Mouse (Mus musculus): ENCODE results near the gene Gdf10. TPM values are rescaled to one million over a fixed set of nuclear protein-coding genes. Genes with fewer than 3 reads are reported as not detected.

Gdf10 gene
- polyA plus RNA-seq, 1 experiment from 2014 or later, result 2.4 TPM

DNA sequence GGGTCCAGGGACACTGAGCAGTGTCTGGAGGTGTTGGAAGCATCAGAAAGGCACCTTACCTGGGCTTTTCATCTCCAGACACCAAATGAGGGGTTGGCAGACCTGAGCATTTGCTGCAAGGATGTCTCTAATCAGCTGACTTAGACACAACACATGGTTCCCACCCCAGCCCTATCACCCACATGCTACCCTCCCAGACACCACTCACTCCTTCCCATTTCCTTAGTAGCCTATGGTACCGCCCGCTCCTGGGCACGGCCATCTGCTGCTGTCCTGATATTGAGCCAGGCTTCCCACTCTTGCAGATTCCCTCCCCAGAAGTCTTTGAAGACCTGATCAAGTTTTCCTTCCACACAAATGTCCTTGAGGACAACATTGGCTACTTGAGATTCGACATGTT lies 34.8 kb downstream of the Gdf10 start:
- Histone ChIP-seq H3K4me3 (ENCODE audit: low read depth, low read length) (no peak overlapping the region), H3K9me3 (ENCODE audit: low read depth, low read length) (no peaks in the 10 kb centered on the region), H3K36me3 (ENCODE audit: insufficient read depth) (no peaks in the 10 kb centered on the region), H3K4me1 (ENCODE audit: insufficient read depth) (no peaks in the 10 kb centered on the region), H3K27me3 (ENCODE audit: insufficient read depth, low read length) (no peaks in the 10 kb centered on the region), H3K9ac (no peak overlapping the region), H3K27ac (ENCODE audit: low read depth) (no peak overlapping the region), H3K4me2 (no peak overlapping the region)
- WGBS, result 79% methylated on average over 4 of the region's 4 CpGs
- DNase-seq, result no peak
- no peak for TF ChIP-seq CTCF (IDR thresholded peaks at IDR 0.05; ENCODE audit: low read depth)
- no peak for ATAC-seq (ENCODE audit: insufficient read depth)

GRCm38 (mm10) chr14:33958841-33959240 lies 35.5 kb downstream of the Gdf10 start:
- no peaks in the 10 kb centered on the region for H3K27me3 ChIP-seq (ENCODE audit: insufficient read depth, low read length)
- no peaks in the 10 kb centered on the region for H3K4me1 ChIP-seq (ENCODE audit: insufficient read depth)
- H3K4me2 ChIP-seq, result no peak overlapping the region
- DNase-seq, result no peak
- H3K36me3 ChIP-seq (ENCODE audit: insufficient read depth), result no peaks in the 10 kb centered on the region
- ATAC-seq (ENCODE audit: insufficient read depth), result no peak
- TF ChIP-seq CTCF (IDR thresholded peaks at IDR 0.05; ENCODE audit: low read depth), result no peak
- no peaks in the 10 kb centered on the region for H3K9me3 ChIP-seq (ENCODE audit: low read depth, low read length)
- no peak overlapping the region for H3K27ac ChIP-seq (ENCODE audit: low read depth)
- H3K9ac ChIP-seq, result no peak overlapping the region
- WGBS, result 22% methylated on average over 3 of the region's 3 CpGs
- no peak overlapping the region for H3K4me3 ChIP-seq (ENCODE audit: low read depth, low read length)

DNA sequence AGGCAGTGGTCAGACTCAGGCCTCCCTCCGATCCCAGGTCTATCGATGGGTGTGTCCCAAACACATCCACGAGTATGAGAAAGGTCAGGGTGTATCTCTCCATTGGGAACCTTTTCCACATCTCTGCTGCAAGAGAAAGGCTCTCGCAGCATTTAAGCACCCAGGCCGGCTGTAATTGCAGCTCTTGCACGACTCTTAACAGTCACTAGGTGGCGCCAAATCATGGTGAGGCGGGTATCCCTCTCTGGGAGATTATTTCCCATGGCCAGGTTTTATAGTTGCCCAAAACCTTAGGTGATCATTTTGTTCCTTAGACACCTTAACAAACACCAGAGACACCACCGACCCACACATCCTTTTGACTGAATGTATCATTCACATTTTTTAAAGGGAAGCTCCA lies 36.0 kb downstream of the Gdf10 start:
- Histone ChIP-seq H3K9me3 (ENCODE audit: low read depth, low read length) (no peaks in the 10 kb centered on the region), H3K27me3 (ENCODE audit: insufficient read depth, low read length) (no peaks in the 10 kb centered on the region), H3K27ac (ENCODE audit: low read depth) (no peak overlapping the region), H3K36me3 (ENCODE audit: insufficient read depth) (no peaks in the 10 kb centered on the region), H3K4me2 (no peak overlapping the region), H3K4me1 (ENCODE audit: insufficient read depth) (no peaks in the 10 kb centered on the region), H3K9ac (no peak overlapping the region), H3K4me3 (ENCODE audit: low read depth, low read length) (no peak overlapping the region)
- WGBS, result 10% methylated on average over 9 of the region's 9 CpGs
- peak; percentile 82 for TF ChIP-seq CTCF (IDR thresholded peaks at IDR 0.05; ENCODE audit: low read depth)
- peak; percentile 83 for DNase-seq
- 0 out of 2 replicates have a peak, but pooled peaks have one; percentile 35 for ATAC-seq (ENCODE audit: insufficient read depth)

DNA sequence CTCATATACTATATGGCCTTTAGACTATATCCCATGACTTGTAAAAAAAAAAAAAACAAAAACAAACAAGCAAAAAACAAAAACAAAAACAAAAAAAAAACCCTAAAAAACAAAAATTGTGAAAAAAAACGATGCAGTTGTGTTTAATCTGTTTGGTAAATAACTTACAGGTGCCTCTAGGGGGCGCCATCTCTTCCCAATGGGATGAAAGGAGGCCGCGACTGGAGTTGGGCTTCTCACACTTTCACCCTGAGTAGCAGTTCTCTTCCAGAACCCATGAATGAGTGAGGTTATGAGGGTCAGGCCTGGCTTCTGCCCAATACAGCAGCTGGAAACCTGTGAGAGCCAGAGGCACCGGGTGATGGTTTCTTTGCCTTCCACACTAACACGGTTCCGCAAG lies 42.3 kb downstream of the Gdf10 start:
- peak; percentile 32 for TF ChIP-seq CTCF (IDR thresholded peaks at IDR 0.05; ENCODE audit: low read depth)
- peak; percentile 32 for DNase-seq
- 55% methylated on average over 7 of the region's 7 CpGs for WGBS
- no peaks in the 10 kb centered on the region for H3K9me3 ChIP-seq (ENCODE audit: low read depth, low read length)
- no peaks in the 10 kb centered on the region for H3K27me3 ChIP-seq (ENCODE audit: insufficient read depth, low read length)
- H3K4me2 ChIP-seq, result no peak overlapping the region
- no peaks in the 10 kb centered on the region for H3K4me1 ChIP-seq (ENCODE audit: insufficient read depth)
- no peak overlapping the region for H3K4me3 ChIP-seq (ENCODE audit: low read depth, low read length)
- H3K27ac ChIP-seq (ENCODE audit: low read depth), result no peak overlapping the region
- H3K9ac ChIP-seq, result no peak overlapping the region
- ATAC-seq (ENCODE audit: insufficient read depth), result no peak
- H3K36me3 ChIP-seq (ENCODE audit: insufficient read depth), result no peaks in the 10 kb centered on the region

DNA sequence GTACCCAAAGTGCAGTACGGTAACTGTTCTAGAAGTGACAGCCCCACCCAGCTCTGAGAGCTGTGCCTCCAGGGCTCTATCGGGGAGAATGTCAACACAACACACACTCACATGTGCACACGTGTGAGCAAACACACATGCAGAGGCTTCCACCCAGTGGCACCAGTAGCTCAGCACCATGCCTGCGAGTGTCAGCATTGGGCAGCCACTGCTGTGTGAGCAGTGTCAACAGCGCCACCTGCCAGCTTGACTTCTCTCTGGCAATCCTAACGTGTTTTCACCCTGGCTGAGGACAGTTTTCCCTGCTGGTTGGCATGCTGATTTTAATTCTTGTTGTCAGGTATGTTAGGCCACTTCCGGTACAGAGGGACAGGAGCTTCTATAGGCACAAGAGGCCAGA lies 49.3 kb downstream of the Gdf10 start:
- no peaks in the 10 kb centered on the region for H3K36me3 ChIP-seq (ENCODE audit: insufficient read depth)
- DNase-seq (peak; percentile 64), ATAC-seq (ENCODE audit: insufficient read depth) (peak; percentile 14; the same call in 1 of the 2 replicates)
- no peak overlapping the region for H3K9ac ChIP-seq
- no peaks in the 10 kb centered on the region for H3K27me3 ChIP-seq (ENCODE audit: insufficient read depth, low read length)
- H3K9me3 ChIP-seq (ENCODE audit: low read depth, low read length), result no peaks in the 10 kb centered on the region
- no peak overlapping the region for H3K4me3 ChIP-seq (ENCODE audit: low read depth, low read length)
- no peak overlapping the region for H3K4me2 ChIP-seq
- H3K4me1 ChIP-seq (ENCODE audit: insufficient read depth), result no peaks in the 10 kb centered on the region
- no peak overlapping the region for H3K27ac ChIP-seq (ENCODE audit: low read depth)
- WGBS, result 35% methylated on average over 7 of the region's 7 CpGs
- peak; percentile 68 for TF ChIP-seq CTCF (IDR thresholded peaks at IDR 0.05; ENCODE audit: low read depth)

- no peak for DNase-seq
- Histone ChIP-seq H3K4me1 (ENCODE audit: insufficient read depth) (no peaks in the 10 kb centered on the region), H3K4me3 (ENCODE audit: low read depth, low read length) (no peak overlapping the region), H3K9me3 (ENCODE audit: low read depth, low read length) (no peaks in the 10 kb centered on the region), H3K36me3 (ENCODE audit: insufficient read depth) (no peaks in the 10 kb centered on the region), H3K27ac (ENCODE audit: low read depth) (no peak overlapping the region), H3K9ac (no peak overlapping the region), H3K4me2 (no peak overlapping the region), H3K27me3 (ENCODE audit: insufficient read depth, low read length) (peaks cover 11% of the 10 kb centered on the region; the same call in 1 of the 2 replicates)
- no peak for ATAC-seq (ENCODE audit: insufficient read depth)
- WGBS, result 68% methylated on average over 5 of the region's 5 CpGs
- no peak for TF ChIP-seq CTCF (IDR thresholded peaks at IDR 0.05; ENCODE audit: low read depth)
Observed at GRCm38 (mm10) chr14:33974752-33975151, 51.4 kb downstream of the Gdf10 start.

DNA sequence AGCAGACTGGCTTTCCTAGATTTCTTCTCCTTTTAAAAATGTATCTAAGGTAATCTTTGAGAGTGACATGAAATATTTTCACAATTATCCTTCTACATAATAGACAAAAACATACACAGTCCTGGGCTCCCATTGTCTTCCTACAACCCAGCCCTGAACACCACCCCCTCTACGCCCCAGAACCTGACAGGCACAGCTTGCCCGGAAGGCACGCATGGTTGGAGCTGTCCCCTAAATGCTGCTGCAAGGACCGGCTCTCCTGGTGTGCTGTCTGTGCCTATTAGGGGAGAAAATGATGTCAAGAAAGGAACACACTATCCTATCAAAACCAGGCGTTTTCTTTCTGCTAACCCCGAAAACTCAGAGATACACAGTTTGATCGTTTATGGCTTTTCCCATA lies 54.4 kb downstream of the Gdf10 start:
- ATAC-seq (ENCODE audit: insufficient read depth) (no peak), DNase-seq (no peak)
- 38% methylated on average over 7 of the region's 7 CpGs for WGBS
- Histone ChIP-seq H3K4me1 (ENCODE audit: insufficient read depth) (no peaks in the 10 kb centered on the region), H3K4me3 (ENCODE audit: low read depth, low read length) (no peak overlapping the region), H3K9ac (no peak overlapping the region), H3K36me3 (ENCODE audit: insufficient read depth) (no peaks in the 10 kb centered on the region), H3K27ac (ENCODE audit: low read depth) (no peak overlapping the region), H3K4me2 (no peak overlapping the region), H3K27me3 (ENCODE audit: insufficient read depth, low read length) (peaks cover 11% of the 10 kb centered on the region; the same call in 1 of the 2 replicates), H3K9me3 (ENCODE audit: low read depth, low read length) (no peaks in the 10 kb centered on the region)
- TF ChIP-seq CTCF (IDR thresholded peaks at IDR 0.05; ENCODE audit: low read depth), result no peak
